Mouse (Mus musculus): ENCODE results near the gene Mcm10.
"Not testable (repeated sequence)": the region's sequence is repeated elsewhere in the genome, so short reads cannot be mapped to it uniquely, and the experiment has no call there.

Mcm10 gene

GRCm38 (mm10) chr2:4986798-4987197 is 25.8 kb downstream of the Mcm10 start:
- in situ Hi-C loops (cut with MboI, MseI): no loop called here

- in situ Hi-C loops (cut with MboI, MseI): no loop called here
Measured at GRCm38 (mm10) chr2:4985000-4985399, 27.6 kb downstream of the Mcm10 start.

DNA sequence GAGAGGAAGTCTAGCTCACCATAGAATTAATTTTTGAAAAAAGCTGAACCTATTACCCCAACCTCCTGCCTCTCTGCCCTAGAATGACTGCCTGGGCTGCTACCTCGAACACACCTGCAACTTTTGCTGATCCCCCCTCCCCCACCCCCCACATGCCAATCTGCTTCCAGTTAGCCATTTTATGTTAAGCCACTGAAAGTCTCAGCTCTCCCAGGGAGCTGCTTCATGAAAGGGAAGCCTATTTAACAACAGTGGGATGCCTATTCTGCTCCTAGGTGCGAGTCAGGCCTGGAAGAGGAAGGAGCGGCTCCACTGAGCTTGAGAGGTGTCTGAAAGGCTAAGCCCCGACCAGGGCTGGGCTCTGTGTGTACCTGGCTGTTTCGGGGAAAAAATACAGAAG is 28.6 kb downstream of the Mcm10 start:
- in situ Hi-C loops (cut with MboI, MseI): no loop called here

DNA sequence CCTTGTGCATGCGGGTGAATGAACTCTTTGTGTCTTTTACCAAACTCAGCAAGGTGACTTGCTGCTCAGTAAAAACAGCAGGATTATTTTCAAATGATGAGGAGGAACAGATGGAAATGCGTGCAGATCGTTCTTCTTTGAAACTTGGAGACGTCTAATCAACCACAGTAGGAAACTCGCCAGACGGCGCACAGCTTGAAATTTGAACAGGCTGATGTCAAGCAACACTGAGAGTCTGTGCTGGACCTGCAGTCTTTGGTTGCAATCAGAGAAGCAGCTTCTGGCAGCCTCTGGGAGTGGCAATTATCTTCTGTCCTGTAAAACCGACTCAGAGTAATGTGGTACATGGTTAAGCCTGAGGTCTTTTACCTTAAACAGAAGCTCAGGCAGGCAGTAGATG is 34.5 kb downstream of the Mcm10 start:
- in situ Hi-C loops (cut with MboI, MseI): no loop called here

GRCm38 (mm10) chr2:4975807-4976206 is 36.8 kb downstream of the Mcm10 start, which contains the start of gene Ucma:
Gene Ucma, plus strand, starts transcription at chr2:4976122.
- in situ Hi-C loops (cut with MboI, MseI): no loop called here

- in situ Hi-C loops (cut with MboI, MseI): no loop called here
Measured at GRCm38 (mm10) chr2:4969083-4969482, 43.5 kb downstream of the Mcm10 start.

DNA sequence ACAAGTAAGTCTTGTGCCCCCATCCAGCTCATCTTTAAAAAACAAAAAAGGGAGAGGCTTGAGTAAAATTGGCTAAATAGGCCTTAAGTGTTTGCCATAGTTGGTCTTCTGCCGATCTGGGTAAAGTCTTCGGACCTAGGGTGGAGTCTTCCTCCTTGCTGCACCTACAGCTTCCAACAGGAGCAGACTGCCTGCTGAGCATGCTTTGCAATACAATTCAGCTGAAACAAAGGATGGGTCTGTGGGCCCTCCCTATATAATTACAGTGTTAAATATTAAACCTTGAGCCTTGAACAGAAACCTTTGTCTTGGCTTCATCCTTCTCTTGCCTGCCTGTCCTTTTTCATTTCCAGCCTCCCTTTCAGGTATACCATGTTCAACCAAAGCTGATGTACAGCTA is 44.8 kb downstream of the Mcm10 start:
- in situ Hi-C loops (cut with MboI, MseI): no loop called here

- in situ Hi-C loops (cut with MboI, MseI): no loop called here
Measured at GRCm38 (mm10) chr2:4958039-4958438, 54.6 kb downstream of the Mcm10 start.

- in situ Hi-C loops (cut with MboI, MseI): no loop called here
Measured at GRCm38 (mm10) chr2:4954216-4954760, 58.3 kb downstream of the Mcm10 start.

GRCm38 (mm10) chr2:4950986-4951385 is 61.6 kb downstream of the Mcm10 start:
- in situ Hi-C loops (cut with MboI, MseI): no loop called here

DNA sequence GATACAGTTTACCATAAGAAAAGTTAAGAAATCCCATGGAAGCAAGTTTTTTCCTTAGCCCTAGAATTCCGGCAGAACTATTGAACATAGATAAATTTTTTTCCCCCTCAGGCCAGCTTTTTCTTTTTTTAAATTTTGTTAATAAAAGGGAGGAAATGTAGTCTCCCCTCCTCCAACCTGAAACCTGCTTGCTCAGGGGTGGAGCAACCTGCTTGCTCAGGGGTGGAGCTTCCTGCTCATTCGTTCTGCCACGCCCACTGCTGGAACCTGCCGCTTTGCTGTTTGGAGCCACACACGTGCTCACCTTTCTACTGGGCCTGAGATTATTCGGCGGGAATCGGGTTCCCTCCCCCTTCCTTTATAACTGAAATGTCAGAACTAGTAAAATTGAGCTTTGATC is 62.9 kb downstream of the Mcm10 start:
- in situ Hi-C loops (cut with MboI, MseI): not testable (repeated sequence)

GRCm38 (mm10) chr2:4940861-4941260 is 71.7 kb downstream of the Mcm10 start:
- in situ Hi-C loops (cut with MboI, MseI): no loop called here
